Mouse (Mus musculus): ENCODE measurements around the gene Rasgrf1.

- TF ChIP-seq POLR2A (IDR thresholded peaks at IDR 0.05; ENCODE audit: low read depth, low read length) (no peak), CTCF (conservative IDR thresholded peaks at IDR 0.05; ENCODE audit: insufficient read depth, insufficient read length, low read depth, low read length) (no peak)
These were observed 106.5 kb downstream of the Rasgrf1 start for GRCm38 (mm10) chr9:90016204-90016603.

Measured in kidney, adult 2 months (tissue).